Mouse (Mus musculus) heart, embryonic 15.5 days (tissue): Measurements from ENCODE around the gene Ndufb3. TPM values are rescaled to one million over a fixed set of nuclear protein-coding genes. Genes with fewer than 3 reads are reported as not detected.
"Not testable (repeated sequence)": the region's sequence is repeated elsewhere in the genome, so short reads cannot be mapped to it uniquely, and the experiment has no call there.

ENCODE experiments used
- ATAC-seq: fragments of 200-750 bp; cut with Nextera tagmentation; replicated peaks from 2 replicates; pipeline ENCODE4 v1.8.0; 2017; ENCODE audit warnings: low read depth, moderate TSS enrichment; ENCODE audit not compliant: insufficient number of reproducible peaks, insufficient read depth, low FRiP score
- H3K27ac ChIP-seq: fragments of 300-500 bp; sonication (generic); 2 replicates; pipeline ENCODE4 v1.5.1; 2015; ENCODE audit warnings: mild to moderate bottlenecking, inconsistent platforms
- H3K27me3 ChIP-seq: fragments of 300-500 bp; sonication (generic); 2 replicates; pipeline ENCODE4 v1.6.1; 2015; ENCODE audit warnings: inconsistent platforms
- H3K36me3 ChIP-seq: fragments of 300-500 bp; sonication (generic); 2 replicates; pipeline ENCODE4 v1.6.1; 2015; ENCODE audit warnings: mild to moderate bottlenecking, inconsistent platforms
- H3K4me1 ChIP-seq: fragments of 300-500 bp; sonication (generic); replicated peaks from 2 replicates; pipeline ENCODE4 v1.6.1; 2015; ENCODE audit warnings: inconsistent platforms
- H3K4me2 ChIP-seq: fragments of 300-500 bp; sonication (generic); 2 replicates; pipeline ENCODE4 v1.6.1; 2015; ENCODE audit warnings: inconsistent platforms, mild to moderate bottlenecking, moderate library complexity
- H3K4me3 ChIP-seq: fragments of 300-500 bp; sonication (generic); 2 replicates; pipeline ENCODE4 v1.5.1; 2015; ENCODE audit warnings: mild to moderate bottlenecking, inconsistent platforms
- H3K9ac ChIP-seq: fragments of 300-500 bp; sonication (generic); 2 replicates; pipeline ENCODE4 v1.6.1; 2015; ENCODE audit warnings: mild to moderate bottlenecking, inconsistent platforms
- H3K9me3 ChIP-seq: fragments of 300-500 bp; sonication (generic); replicated peaks from 2 replicates; pipeline ENCODE4 v1.6.1; 2016; ENCODE audit warnings: inconsistent platforms
- WGBS: fragments of 180-500 bp; shearing (Covaris S2); methylation state at CpG from one replicate; pipeline ENCODE4 v1.1.7; 2015; ENCODE audit warnings: mixed read lengths; 5-methylcytosine and 5-hydroxymethylcytosine counted together
- polyA plus RNA-seq: library from polyadenylated mRNA; unstranded; fragments of >200 nt; fragmentation: Nextera tagmentation; extraction: Ambion mirVana; gene quantifications from 2 replicates; pipeline ENCODE4 v1.2.1, GENCODE M21; 2015

The Ndufb3 gene
- polyA plus RNA-seq = 181 and 255 TPM in 2 replicates

GRCm38 (mm10) chr1:58586171-58586997, at the start of gene Ndufb3, which contains the start of gene Fam126b:
Gene Ndufb3 (plus strand): TSS chr1:58586384.
Gene Fam126b (minus strand): TSS chr1:58586323.
- Histone ChIP-seq H3K4me2 (peak within 1 kb of the TSS; percentile 79), H3K9ac (peak within 1 kb of the TSS; percentile 87), H3K9me3 (no peaks in the 10 kb centered on the region), H3K4me3 (peak within 1 kb of the TSS; percentile 92), H3K4me1 (peaks cover 10% of the 10 kb centered on the region), H3K36me3 (0 out of 2 replicates have a peak, but pooled peaks cover 5% of the 10 kb centered on the region), H3K27ac (peak within 1 kb of the TSS; percentile 60), H3K27me3 (no peaks in the 10 kb centered on the region)
- peak; percentile 95 for ATAC-seq
- WGBS = 0% methylated on average over 41 of the region's 41 CpGs

GRCm38 (mm10) chr1:58541386-58541785, 44.8 kb upstream of the Ndufb3 start:
- H3K27me3 ChIP-seq = no peaks in the 10 kb centered on the region
- H3K36me3 ChIP-seq = peaks cover 45% of the 10 kb centered on the region
- H3K27ac ChIP-seq = no peak overlapping the region
- ATAC-seq = no peak
- H3K9me3 ChIP-seq = no peaks in the 10 kb centered on the region
- WGBS = 77% methylated on average over 1 of the region's 1 CpGs
- no peak overlapping the region for H3K4me3 ChIP-seq
- no peaks in the 10 kb centered on the region for H3K4me1 ChIP-seq
- no peak overlapping the region for H3K4me2 ChIP-seq
- H3K9ac ChIP-seq = no peak overlapping the region

- H3K4me3 ChIP-seq, H3K36me3 ChIP-seq, H3K9me3 ChIP-seq, H3K4me1 ChIP-seq, H3K4me2 ChIP-seq, H3K27me3 ChIP-seq, H3K9ac ChIP-seq, H3K27ac ChIP-seq, ATAC-seq: not testable (repeated sequence)
- 89% methylated on average over 6 of the region's 6 CpGs for WGBS
These were observed 25.8 kb upstream of the Ndufb3 start for GRCm38 (mm10) chr1:58560370-58560769.

- 83% methylated on average over 1 of the region's 1 CpGs for WGBS
- H3K36me3 ChIP-seq = 0 out of 2 replicates have a peak, but pooled peaks cover 4% of the 10 kb centered on the region
- no peaks in the 10 kb centered on the region for H3K4me1 ChIP-seq
- H3K27me3 ChIP-seq = no peaks in the 10 kb centered on the region
- H3K4me3 ChIP-seq = no peak overlapping the region
- H3K4me2 ChIP-seq = no peak overlapping the region
- H3K9ac ChIP-seq = no peak overlapping the region
- no peak overlapping the region for H3K27ac ChIP-seq
- no peak for ATAC-seq
- no peaks in the 10 kb centered on the region for H3K9me3 ChIP-seq
These were observed 23.7 kb upstream of the Ndufb3 start for GRCm38 (mm10) chr1:58562455-58562854.

GRCm38 (mm10) chr1:58564981-58565380, 21.2 kb upstream of the Ndufb3 start:
- H3K36me3 ChIP-seq = 0 out of 2 replicates have a peak, but pooled peaks cover 4% of the 10 kb centered on the region
- H3K9me3 ChIP-seq = no peaks in the 10 kb centered on the region
- no peaks in the 10 kb centered on the region for H3K4me1 ChIP-seq
- no peak overlapping the region for H3K4me2 ChIP-seq
- H3K9ac ChIP-seq = no peak overlapping the region
- ATAC-seq = no peak
- no peak overlapping the region for H3K27ac ChIP-seq
- no peak overlapping the region for H3K4me3 ChIP-seq
- 90% methylated on average over 5 of the region's 5 CpGs for WGBS
- no peaks in the 10 kb centered on the region for H3K27me3 ChIP-seq

- ATAC-seq = no peak
- H3K36me3 ChIP-seq = 0 out of 2 replicates have a peak, but pooled peaks cover 4% of the 10 kb centered on the region
- H3K9me3 ChIP-seq = no peaks in the 10 kb centered on the region
- no peaks in the 10 kb centered on the region for H3K27me3 ChIP-seq
- H3K4me2 ChIP-seq = no peak overlapping the region
- no peak overlapping the region for H3K27ac ChIP-seq
- H3K4me3 ChIP-seq = no peak overlapping the region
- H3K4me1 ChIP-seq = no peaks in the 10 kb centered on the region
- no peak overlapping the region for H3K9ac ChIP-seq
These were observed 19.6 kb upstream of the Ndufb3 start for GRCm38 (mm10) chr1:58566621-58567020.

- no peak overlapping the region for H3K27ac ChIP-seq
- H3K9me3 ChIP-seq = no peaks in the 10 kb centered on the region
- no peak overlapping the region for H3K4me3 ChIP-seq
- no peak overlapping the region for H3K9ac ChIP-seq
- no peak overlapping the region for H3K4me2 ChIP-seq
- H3K36me3 ChIP-seq = no peaks in the 10 kb centered on the region
- H3K4me1 ChIP-seq = no peaks in the 10 kb centered on the region
- H3K27me3 ChIP-seq = no peaks in the 10 kb centered on the region
- ATAC-seq = no peak
These were observed 17.6 kb upstream of the Ndufb3 start for GRCm38 (mm10) chr1:58568456-58569130.

DNA sequence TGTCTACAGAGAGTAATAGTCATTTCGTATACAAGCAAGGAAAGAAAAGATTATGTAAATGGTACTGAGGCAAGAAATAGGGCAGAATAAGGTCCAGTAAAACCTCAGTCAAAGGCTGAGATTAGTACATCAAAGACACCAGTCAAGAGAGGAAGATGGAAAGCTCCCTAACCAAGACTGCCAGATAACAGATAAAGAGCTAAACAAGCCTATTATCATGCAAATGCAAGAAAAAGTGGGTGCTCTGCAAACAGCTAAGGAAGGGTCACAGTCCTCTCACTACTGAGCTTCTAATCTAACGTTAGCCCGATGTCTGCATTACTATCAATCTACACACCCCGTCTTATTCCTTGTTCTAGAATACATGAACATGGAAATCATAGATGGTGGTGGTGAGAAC, 15.7 kb upstream of the Ndufb3 start:
- no peak for ATAC-seq
- Histone ChIP-seq H3K27me3 (no peaks in the 10 kb centered on the region), H3K36me3 (no peaks in the 10 kb centered on the region), H3K4me3 (no peak overlapping the region), H3K4me1 (no peaks in the 10 kb centered on the region), H3K9me3 (no peaks in the 10 kb centered on the region), H3K4me2 (no peak overlapping the region), H3K9ac (no peak overlapping the region), H3K27ac (no peak overlapping the region)
- 51% methylated on average over 4 of the region's 4 CpGs for WGBS

- WGBS = 78% methylated on average over 2 of the region's 2 CpGs
- Histone ChIP-seq H3K4me3 (no peak overlapping the region), H3K36me3 (no peaks in the 10 kb centered on the region), H3K27me3 (no peaks in the 10 kb centered on the region), H3K4me2 (no peak overlapping the region), H3K9me3 (no peaks in the 10 kb centered on the region), H3K4me1 (no peaks in the 10 kb centered on the region), H3K9ac (no peak overlapping the region), H3K27ac (no peak overlapping the region)
- no peak for ATAC-seq
These were observed 7.0 kb upstream of the Ndufb3 start for GRCm38 (mm10) chr1:58579179-58579578.

DNA sequence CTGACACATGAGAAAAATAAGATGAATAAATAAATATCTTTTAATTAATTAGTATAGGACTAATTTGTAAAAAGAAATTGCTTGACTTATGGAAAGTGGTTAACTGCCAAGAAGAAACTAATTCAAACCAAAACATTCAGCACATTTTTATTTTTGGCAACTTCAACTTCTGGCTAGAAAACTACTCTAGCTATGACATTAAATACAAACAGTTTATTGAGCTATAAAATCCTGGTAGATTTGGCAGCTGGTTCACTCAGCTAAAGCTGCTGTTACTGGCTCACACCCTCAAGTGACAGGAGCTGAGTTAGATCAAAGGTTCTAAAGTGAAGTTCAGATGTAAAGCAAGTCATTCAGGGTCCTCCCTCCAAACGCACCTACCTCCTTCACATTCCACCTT, 3.6 kb upstream of the Ndufb3 start:
- H3K9ac ChIP-seq = no peak overlapping the region
- no peaks in the 10 kb centered on the region for H3K27me3 ChIP-seq
- H3K36me3 ChIP-seq = no peaks in the 10 kb centered on the region
- H3K4me3 ChIP-seq = no peak overlapping the region
- H3K27ac ChIP-seq = no peak overlapping the region
- ATAC-seq = no peak
- peaks cover 10% of the 10 kb centered on the region for H3K4me1 ChIP-seq
- no peaks in the 10 kb centered on the region for H3K9me3 ChIP-seq
- no peak overlapping the region for H3K4me2 ChIP-seq
- 50% methylated on average over 1 of the region's 1 CpGs for WGBS

DNA sequence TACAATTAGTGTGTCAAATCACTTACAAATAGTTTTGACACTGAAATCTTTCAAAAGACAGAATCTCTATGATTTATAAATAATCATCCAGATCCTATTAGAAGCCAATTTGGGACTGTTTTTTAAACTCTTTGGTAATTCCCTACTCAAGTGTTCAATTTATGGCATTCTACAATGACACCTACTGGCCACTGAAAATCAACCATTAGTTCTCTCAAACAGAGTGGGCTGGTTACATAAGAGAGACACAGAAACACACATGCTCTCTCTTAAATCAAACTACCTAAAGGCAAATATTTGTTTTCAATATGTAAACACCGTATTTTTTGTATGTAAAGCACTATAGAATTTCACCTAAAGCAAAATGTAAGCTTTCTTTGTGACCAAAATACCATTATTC, 1.9 kb upstream of the Ndufb3 start:
- no peaks in the 10 kb centered on the region for H3K27me3 ChIP-seq
- no peak overlapping the region for H3K4me2 ChIP-seq
- H3K9me3 ChIP-seq = no peaks in the 10 kb centered on the region
- H3K4me1 ChIP-seq = peaks cover 10% of the 10 kb centered on the region
- no peak overlapping the region for H3K4me3 ChIP-seq
- no peak overlapping the region for H3K9ac ChIP-seq
- no peak for ATAC-seq
- WGBS = 66% methylated on average over 1 of the region's 1 CpGs
- H3K36me3 ChIP-seq = no peaks in the 10 kb centered on the region
- no peak overlapping the region for H3K27ac ChIP-seq
